Mouse (Mus musculus): Measurements from ENCODE around the gene Olfr1391. TPM values are rescaled to one million over a fixed set of nuclear protein-coding genes. Genes with fewer than 3 reads are reported as not detected.

The Olfr1391 gene
- polyA plus RNA-seq, 1 experiment from 2014 or later, result not detected

DNA sequence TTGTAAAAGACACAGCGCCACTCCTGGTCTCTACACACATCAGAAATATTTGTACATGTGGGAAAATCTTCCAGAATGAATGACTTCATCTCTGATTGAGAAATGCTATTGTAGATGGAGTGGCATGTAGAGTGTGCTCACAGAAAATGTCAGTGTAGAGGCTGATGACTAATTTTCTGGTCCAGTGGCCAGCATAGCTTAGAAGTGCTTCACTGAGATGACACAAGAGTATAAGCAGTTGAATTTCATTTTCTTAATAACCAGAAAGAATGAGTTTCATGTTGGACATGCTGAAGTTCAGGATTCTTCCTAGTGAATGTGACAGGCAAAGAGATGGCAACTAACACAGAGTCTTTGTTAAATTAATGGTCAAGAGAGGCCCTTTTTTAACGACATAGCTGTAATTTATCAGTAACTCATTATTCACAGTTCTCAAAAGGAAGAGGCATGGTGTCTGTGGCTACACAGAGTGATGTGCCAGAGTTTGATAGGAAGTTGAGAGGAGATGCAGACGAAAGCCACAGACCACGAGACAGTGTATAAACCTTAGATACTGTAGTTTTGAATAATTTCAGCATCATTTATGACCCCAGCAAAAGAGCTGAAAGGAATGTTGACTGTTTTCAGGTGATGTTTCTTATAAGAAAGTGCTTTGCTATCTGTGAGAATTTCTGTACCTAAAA, 14.7 kb downstream of the Olfr1391 start:
- 52% methylated on average over 4 of the region's 4 CpGs for WGBS
- Histone ChIP-seq H3K36me3 (no peaks in the 10 kb centered on the region), H3K9me3 (replicated peaks) (no peaks in the 10 kb centered on the region), H3K4me3 (no peak overlapping the region), H3K4me1 (replicated peaks) (no peaks in the 10 kb centered on the region), H3K27me3 (no peaks in the 10 kb centered on the region), H3K4me2 (no peak overlapping the region), H3K27ac (no peak overlapping the region), H3K9ac (no peak overlapping the region)
- ATAC-seq (replicated peaks; ENCODE audit: insufficient number of reproducible peaks, insufficient read depth, low FRiP score, low read depth), result no peak

Other genes with a start within 250 kb of the Olfr1391 start
- gene Ifi47, start 246.2 kb upstream of the Olfr1391 start, polyA plus RNA-seq (2015; fragmentation: Nextera tagmentation; extraction: Ambion mirVana), result 1.4 and 4.3 TPM in 2 replicates
- 0.15 and 0.18 TPM in 2 replicates for gene Olfr1396, start 207.9 kb upstream of the Olfr1391 start, polyA plus RNA-seq (2015; fragmentation: Nextera tagmentation; extraction: Ambion mirVana)
- not detected in 2 replicates for gene Olfr1395, start 180.5 kb upstream of the Olfr1391 start, polyA plus RNA-seq (2015; fragmentation: Nextera tagmentation; extraction: Ambion mirVana)
- not detected in 2 replicates for gene Olfr1394, start 168.4 kb upstream of the Olfr1391 start, polyA plus RNA-seq (2015; fragmentation: Nextera tagmentation; extraction: Ambion mirVana)
- 4.4 and 6.1 TPM in 2 replicates for gene Btnl9, start 135.6 kb upstream of the Olfr1391 start, polyA plus RNA-seq (2015; fragmentation: Nextera tagmentation; extraction: Ambion mirVana)
- gene Zfp62, start 119.5 kb upstream of the Olfr1391 start, polyA plus RNA-seq (2015; fragmentation: Nextera tagmentation; extraction: Ambion mirVana), result 24.2 and 26.6 TPM in 2 replicates
- 41.7 and 54.8 TPM in 2 replicates for gene Mgat1, start 78.6 kb upstream of the Olfr1391 start, polyA plus RNA-seq (2015; fragmentation: Nextera tagmentation; extraction: Ambion mirVana)
- 0.09 TPM in 1 of 2 replicates, not detected in the other for gene Olfr1393, start 44.4 kb upstream of the Olfr1391 start, polyA plus RNA-seq (2015; fragmentation: Nextera tagmentation; extraction: Ambion mirVana)
- not detected in 2 replicates for gene Olfr1392, start 37.5 kb upstream of the Olfr1391 start, polyA plus RNA-seq (2015; fragmentation: Nextera tagmentation; extraction: Ambion mirVana)
- gene Olfr10, start 18.0 kb upstream of the Olfr1391 start, polyA plus RNA-seq (2015; fragmentation: Nextera tagmentation; extraction: Ambion mirVana), result not detected in 2 replicates
- gene Olfr1390, start 12.4 kb downstream of the Olfr1391 start, polyA plus RNA-seq (2015; fragmentation: Nextera tagmentation; extraction: Ambion mirVana), result not detected in 2 replicates
- not detected in 2 replicates for gene Olfr1389, start 100.3 kb downstream of the Olfr1391 start, polyA plus RNA-seq (2015; fragmentation: Nextera tagmentation; extraction: Ambion mirVana)
- 0.06 TPM in 1 of 2 replicates, not detected in the other for gene Olfr1388, start 113.9 kb downstream of the Olfr1391 start, polyA plus RNA-seq (2015; fragmentation: Nextera tagmentation; extraction: Ambion mirVana)
- gene Olfr1387, start 132.6 kb downstream of the Olfr1391 start, polyA plus RNA-seq (2015; fragmentation: Nextera tagmentation; extraction: Ambion mirVana), result not detected in 2 replicates
- not detected in 2 replicates for gene Olfr1386, start 142.3 kb downstream of the Olfr1391 start, polyA plus RNA-seq (2015; fragmentation: Nextera tagmentation; extraction: Ambion mirVana)
- not detected in 2 replicates for gene Olfr1385, start 166.3 kb downstream of the Olfr1391 start, polyA plus RNA-seq (2015; fragmentation: Nextera tagmentation; extraction: Ambion mirVana)
- not detected in 2 replicates for gene Olfr1384, start 184.0 kb downstream of the Olfr1391 start, polyA plus RNA-seq (2015; fragmentation: Nextera tagmentation; extraction: Ambion mirVana)
- not detected in 2 replicates for gene Olfr1383, start 196.9 kb downstream of the Olfr1391 start, polyA plus RNA-seq (2015; fragmentation: Nextera tagmentation; extraction: Ambion mirVana)
- gene Olfr1382, start 205.5 kb downstream of the Olfr1391 start, polyA plus RNA-seq (2015; fragmentation: Nextera tagmentation; extraction: Ambion mirVana), result not detected in 2 replicates
- not detected in 2 replicates for gene Olfr1381, start 220.7 kb downstream of the Olfr1391 start, polyA plus RNA-seq (2015; fragmentation: Nextera tagmentation; extraction: Ambion mirVana)
- not detected in 2 replicates for gene Olfr1380, start 234.1 kb downstream of the Olfr1391 start, polyA plus RNA-seq (2015; fragmentation: Nextera tagmentation; extraction: Ambion mirVana)